Mouse (Mus musculus): Measurements from ENCODE around the gene Cdpf1. TPM values are rescaled to one million over a fixed set of nuclear protein-coding genes. Genes with fewer than 3 reads are reported as not detected.

Cdpf1 gene
- polyA plus RNA-seq, 1 experiment: 27.4 TPM

DNA sequence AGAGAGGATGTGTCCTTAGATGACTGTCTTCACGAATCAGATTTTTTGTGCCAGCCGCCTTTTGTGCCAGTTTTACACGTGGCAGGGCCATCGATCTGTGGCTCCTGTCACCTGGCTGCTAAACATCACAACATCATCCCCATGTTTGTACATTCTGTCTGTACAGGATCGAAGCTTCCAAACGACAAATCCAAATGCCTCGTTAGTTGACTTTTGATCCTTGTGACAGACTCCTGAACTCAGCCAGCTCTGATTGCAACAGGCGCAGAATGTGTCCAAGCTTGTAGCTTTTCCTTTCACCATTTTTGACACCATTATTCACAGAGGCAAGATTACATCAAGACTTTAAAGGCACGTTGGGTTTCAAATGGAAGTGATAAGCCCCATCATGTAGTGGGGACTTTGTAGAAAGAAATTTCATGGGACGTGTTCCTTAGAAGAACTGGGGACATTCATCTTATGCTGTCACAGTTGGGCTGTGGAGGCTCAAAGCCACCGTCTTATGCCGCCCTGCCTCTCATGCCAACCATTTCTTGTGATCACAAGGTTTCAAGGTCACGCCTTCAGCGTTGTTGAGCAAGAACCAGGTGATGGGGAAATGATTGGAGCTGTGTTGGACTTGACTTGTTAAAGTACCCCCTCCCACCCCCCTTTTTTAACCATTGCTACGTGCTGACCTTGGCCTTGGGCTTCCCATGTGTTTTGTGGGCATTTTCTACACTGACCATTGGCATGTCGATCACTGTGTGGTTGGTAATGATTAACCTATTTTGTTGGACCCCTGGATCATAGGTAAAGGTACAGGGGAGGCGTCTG is 40.0 kb downstream of the Cdpf1 start:
- WGBS: 32% methylated on average over 17 of the region's 17 CpGs
- Histone ChIP-seq H3K27me3 (ENCODE audit: control insufficient read depth, insufficient read depth, low read length) (no peaks in the 10 kb centered on the region), H3K4me1 (ENCODE audit: control insufficient read depth, insufficient read depth, insufficient read length, low read length) (peaks cover 61% of the 10 kb centered on the region), H3K4me3 (ENCODE audit: low read depth, low read length) (no peak overlapping the region), H3K36me3 (ENCODE audit: control insufficient read depth, insufficient read depth, low read length) (no peaks in the 10 kb centered on the region), H3K27ac (ENCODE audit: insufficient read depth, low read depth, low read length) (peak overlapping the region; percentile 84)
- no peak for TF ChIP-seq POLR2A (IDR thresholded peaks at IDR 0.05; ENCODE audit: low read depth, low read length)

GRCm38 (mm10) chr15:85768991-85769390 is 42.5 kb downstream of the Cdpf1 start:
- peak overlapping the region; percentile 29 for H3K27ac ChIP-seq (ENCODE audit: insufficient read depth, low read depth, low read length)
- peaks cover 47% of the 10 kb centered on the region; the same call in 1 of the 2 replicates for H3K4me1 ChIP-seq (ENCODE audit: control insufficient read depth, insufficient read depth, insufficient read length, low read length)
- 32% methylated on average over 8 of the region's 8 CpGs for WGBS
- no peaks in the 10 kb centered on the region for H3K36me3 ChIP-seq (ENCODE audit: control insufficient read depth, insufficient read depth, low read length)
- no peak overlapping the region for H3K4me3 ChIP-seq (ENCODE audit: low read depth, low read length)
- no peaks in the 10 kb centered on the region for H3K27me3 ChIP-seq (ENCODE audit: control insufficient read depth, insufficient read depth, low read length)
- TF ChIP-seq POLR2A (IDR thresholded peaks at IDR 0.05; ENCODE audit: low read depth, low read length) (no peak), CTCF (IDR thresholded peaks at IDR 0.05; ENCODE audit: extremely low read depth, insufficient read length, insufficient replicate concordance, low read depth, low read length) (no peak)

GRCm38 (mm10) chr15:85766677-85767076 is 44.8 kb downstream of the Cdpf1 start:
- no peaks in the 10 kb centered on the region for H3K27me3 ChIP-seq (ENCODE audit: control insufficient read depth, insufficient read depth, low read length)
- H3K27ac ChIP-seq (ENCODE audit: insufficient read depth, low read depth, low read length): 0 out of 2 replicates have a peak overlapping the region, but pooled peaks have one; percentile 34
- H3K4me3 ChIP-seq (ENCODE audit: low read depth, low read length): no peak overlapping the region
- TF ChIP-seq CTCF (IDR thresholded peaks at IDR 0.05; ENCODE audit: extremely low read depth, insufficient read length, insufficient replicate concordance, low read depth, low read length) (no peak), POLR2A (IDR thresholded peaks at IDR 0.05; ENCODE audit: low read depth, low read length) (no peak)
- no peaks in the 10 kb centered on the region for H3K36me3 ChIP-seq (ENCODE audit: control insufficient read depth, insufficient read depth, low read length)
- H3K4me1 ChIP-seq (ENCODE audit: control insufficient read depth, insufficient read depth, insufficient read length, low read length): peaks cover 34% of the 10 kb centered on the region; the same call in 1 of the 2 replicates
- 25% methylated on average over 5 of the region's 5 CpGs for WGBS

DNA sequence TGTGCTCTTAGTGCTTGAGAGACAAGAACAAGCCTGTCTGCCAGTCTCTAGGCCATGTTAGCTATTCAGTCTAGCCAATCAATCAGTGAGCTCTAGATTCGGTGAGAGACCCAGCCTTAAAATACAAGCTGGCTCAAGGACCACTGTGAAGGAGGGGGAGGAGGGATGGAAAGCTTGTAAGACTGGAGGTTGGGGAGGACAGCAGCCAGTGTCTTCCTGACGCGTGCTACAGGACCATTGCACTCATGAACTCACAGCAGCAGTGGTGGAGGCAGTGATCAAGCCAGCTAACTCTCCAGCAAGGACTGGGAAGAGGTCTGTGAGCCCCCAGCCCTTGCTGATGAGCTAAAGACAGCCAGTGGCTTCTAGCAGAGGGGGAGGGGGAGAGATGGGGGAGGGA is 46.5 kb downstream of the Cdpf1 start:
- no peaks in the 10 kb centered on the region for H3K27me3 ChIP-seq (ENCODE audit: control insufficient read depth, insufficient read depth, low read length)
- no peak overlapping the region for H3K4me3 ChIP-seq (ENCODE audit: low read depth, low read length)
- peaks cover 19% of the 10 kb centered on the region; the same call in 1 of the 2 replicates for H3K4me1 ChIP-seq (ENCODE audit: control insufficient read depth, insufficient read depth, insufficient read length, low read length)
- no peak overlapping the region for H3K27ac ChIP-seq (ENCODE audit: insufficient read depth, low read depth, low read length)
- H3K36me3 ChIP-seq (ENCODE audit: control insufficient read depth, insufficient read depth, low read length): no peaks in the 10 kb centered on the region
- WGBS: 71% methylated on average over 3 of the region's 3 CpGs
- no peak for TF ChIP-seq CTCF (IDR thresholded peaks at IDR 0.05; ENCODE audit: extremely low read depth, insufficient read length, insufficient replicate concordance, low read depth, low read length)

DNA sequence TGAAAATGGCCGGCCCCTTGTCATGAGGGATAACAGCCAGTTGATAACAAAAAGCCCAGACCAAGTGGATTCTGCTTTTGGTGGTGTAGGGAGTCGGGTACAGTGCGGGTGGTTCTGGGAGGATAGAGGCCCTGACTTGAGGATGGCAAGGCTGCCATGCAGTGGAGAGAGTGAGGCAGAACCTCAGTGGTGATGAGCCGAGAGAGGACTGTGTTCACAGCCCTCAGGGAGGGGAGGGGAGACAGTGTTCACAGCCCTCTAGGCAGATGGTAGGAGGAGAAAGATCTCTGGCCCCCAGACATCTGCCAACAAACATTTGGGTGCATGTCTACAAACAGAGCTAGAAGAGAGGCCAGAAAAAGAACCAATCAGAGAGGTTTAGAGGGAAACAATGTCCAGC is 48.7 kb downstream of the Cdpf1 start:
- H3K4me1 ChIP-seq (ENCODE audit: control insufficient read depth, insufficient read depth, insufficient read length, low read length): peaks cover 6% of the 10 kb centered on the region; the same call in 1 of the 2 replicates
- 87% methylated on average over 4 of the region's 4 CpGs for WGBS
- TF ChIP-seq CTCF (IDR thresholded peaks at IDR 0.05; ENCODE audit: extremely low read depth, insufficient read length, insufficient replicate concordance, low read depth, low read length) (no peak), POLR2A (IDR thresholded peaks at IDR 0.05; ENCODE audit: low read depth, low read length) (no peak)
- no peak overlapping the region for H3K27ac ChIP-seq (ENCODE audit: insufficient read depth, low read depth, low read length)
- H3K36me3 ChIP-seq (ENCODE audit: control insufficient read depth, insufficient read depth, low read length): peaks cover 2% of the 10 kb centered on the region; the same call in 1 of the 2 replicates
- no peaks in the 10 kb centered on the region for H3K27me3 ChIP-seq (ENCODE audit: control insufficient read depth, insufficient read depth, low read length)
- no peak overlapping the region for H3K4me3 ChIP-seq (ENCODE audit: low read depth, low read length)

DNA sequence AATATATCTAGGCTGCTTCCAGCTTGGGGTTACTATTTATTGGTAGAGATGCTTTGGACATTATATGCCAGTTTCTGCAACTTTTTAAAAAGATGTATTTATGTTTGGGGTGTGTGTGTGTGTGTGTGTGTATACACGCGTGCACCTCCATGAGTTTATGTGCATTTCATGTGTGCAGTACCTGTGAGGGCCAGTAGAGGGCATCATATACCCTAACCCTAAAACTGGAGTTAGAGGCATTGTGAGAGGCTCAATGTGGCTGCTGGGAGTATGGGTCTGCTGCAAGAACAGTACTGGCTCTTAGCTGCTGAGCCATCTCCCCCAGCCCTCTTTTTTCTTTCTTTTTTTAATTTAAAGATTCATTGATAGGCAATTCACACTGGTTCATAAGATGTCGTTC is 53.7 kb downstream of the Cdpf1 start:
- Histone ChIP-seq H3K27ac (ENCODE audit: insufficient read depth, low read depth, low read length) (no peak overlapping the region), H3K36me3 (ENCODE audit: control insufficient read depth, insufficient read depth, low read length) (peaks cover 6% of the 10 kb centered on the region; the same call in 1 of the 2 replicates), H3K4me1 (ENCODE audit: control insufficient read depth, insufficient read depth, insufficient read length, low read length) (peaks cover 11% of the 10 kb centered on the region; the same call in 1 of the 2 replicates), H3K4me3 (ENCODE audit: low read depth, low read length) (no peak overlapping the region), H3K27me3 (ENCODE audit: control insufficient read depth, insufficient read depth, low read length) (no peaks in the 10 kb centered on the region)
- no peak for TF ChIP-seq POLR2A (IDR thresholded peaks at IDR 0.05; ENCODE audit: low read depth, low read length)
- TF ChIP-seq CTCF (IDR thresholded peaks at IDR 0.05; ENCODE audit: extremely low read depth, insufficient read length, insufficient replicate concordance, low read depth, low read length): peak; percentile 46; the same call in 1 of the 2 replicates
- WGBS: 97% methylated on average over 3 of the region's 3 CpGs

Other genes with a start within 250 kb of the Cdpf1 start
- 0.14 TPM in 1 of 2 replicates, not detected in the other for gene Wnt7b, start 229.2 kb downstream of the Cdpf1 start, polyA plus RNA-seq (2012; rRNA removed)
- gene Ppara, start 76.7 kb downstream of the Cdpf1 start, polyA plus RNA-seq (2012; rRNA removed): 3.7 and 7.2 TPM in 2 replicates
- gene Pkdrej, start 10.0 kb upstream of the Cdpf1 start, polyA plus RNA-seq (2012; rRNA removed): 0.05 and 0.09 TPM in 2 replicates
- gene Ttc38, start 20.6 kb upstream of the Cdpf1 start, polyA plus RNA-seq (2012; rRNA removed): 4.4 and 8.1 TPM in 2 replicates
- 3.6 and 7.1 TPM in 2 replicates for gene Gtse1, start 48.0 kb upstream of the Cdpf1 start, polyA plus RNA-seq (2012; rRNA removed)
- 10.1 and 16.0 TPM in 2 replicates for gene Trmu, start 67.6 kb upstream of the Cdpf1 start, polyA plus RNA-seq (2012; rRNA removed)
- 2.9 and 4.7 TPM in 2 replicates for gene Celsr1, start 222.1 kb upstream of the Cdpf1 start, polyA plus RNA-seq (2012; rRNA removed)
- 10.5 and 25.1 TPM in 2 replicates for gene Gramd4, start 246.0 kb upstream of the Cdpf1 start, polyA plus RNA-seq (2012; rRNA removed)